Comparison of ENCODE assay signal across 25 mouse cellular contexts in genomic region chr11:112370941-112371340, GRCm38 (mm10).
"Had no signal": no experiment of that assay in that cellular context is flagged by ENCODE, and none has a peak within 500 bp of the region (broad histone marks: within the 10 kb centered on the region; RNA-seq: fewer than 3 reads in every experiment).

No protein-coding gene starts in this region.

- H3K9ac ChIP-seq: heart, embryonic 13.5 days; heart, embryonic 15.5 days; hindbrain, embryonic 13.5 days; hindbrain, embryonic 15.5 days; kidney, embryonic 15.5 days; limb, embryonic 15.5 days; liver, embryonic 12.5 days; liver, embryonic 14.5 days had no signal

- H3K4me1 ChIP-seq: heart, embryonic 13.5 days; heart, embryonic 15.5 days; hindbrain, embryonic 15.5 days; kidney, embryonic 15.5 days; liver, embryonic 12.5 days had no signal

- DNase-seq: gastrocnemius, adult 2 months; gastrocnemius, postnatal 10 days; gastrocnemius, postnatal 25 days; heart, adult 18-20 months; heart, postnatal 14 days; heart, postnatal 36 days; kidney, adult 11 months; kidney, adult 2 months; kidney, adult 9 months; kidney, postnatal 14 days; kidney, postnatal 4 days had no signal

- H3K4me3 ChIP-seq: gastrocnemius, adult 2 months; heart, embryonic 13.5 days; heart, embryonic 15.5 days; hindbrain, embryonic 13.5 days; hindbrain, embryonic 15.5 days; kidney, embryonic 15.5 days; layer of hippocampus, adult 2 months; left cerebral cortex, adult 2 months; limb, embryonic 15.5 days; liver, embryonic 12.5 days had no signal

- H3K9me3 ChIP-seq: heart, embryonic 13.5 days; heart, embryonic 15.5 days; hindbrain, embryonic 13.5 days; hindbrain, embryonic 15.5 days; kidney, embryonic 15.5 days; limb, embryonic 15.5 days; liver, embryonic 12.5 days had no signal

- H3K27ac ChIP-seq: gastrocnemius, adult 2 months; heart, embryonic 13.5 days; heart, embryonic 15.5 days; hindbrain, embryonic 13.5 days; hindbrain, embryonic 15.5 days; hindbrain, postnatal 0 days; kidney, embryonic 15.5 days; kidney, postnatal 0 days; layer of hippocampus, adult 2 months; left cerebral cortex, adult 2 months; liver, embryonic 12.5 days; liver, embryonic 14.5 days had no signal

- H3K27me3 ChIP-seq: heart, embryonic 13.5 days; heart, embryonic 15.5 days; hindbrain, embryonic 13.5 days; hindbrain, embryonic 15.5 days; kidney, embryonic 15.5 days; limb, embryonic 15.5 days; liver, embryonic 12.5 days had no signal

- H3K36me3 ChIP-seq: heart, embryonic 13.5 days; heart, embryonic 15.5 days; hindbrain, embryonic 13.5 days; hindbrain, embryonic 15.5 days; kidney, embryonic 15.5 days; limb, embryonic 15.5 days; liver, embryonic 12.5 days had no signal

- H3K4me2 ChIP-seq: heart, embryonic 11.5 days; heart, embryonic 13.5 days; heart, embryonic 15.5 days; hindbrain, embryonic 13.5 days; hindbrain, embryonic 15.5 days; kidney, embryonic 15.5 days; limb, embryonic 15.5 days; liver, embryonic 12.5 days had no signal

- ATAC-seq: hindbrain, postnatal 0 days; intestine, embryonic 16.5 days; liver, embryonic 12.5 days had no signal
